Mouse (Mus musculus): ENCODE data around the gene B130006D01Rik.

- TF ChIP-seq TAL1 (IDR thresholded peaks at IDR 0.05; ENCODE audit: low read length) = no peak
- no peak for TF ChIP-seq GATA1 (IDR thresholded peaks at IDR 0.05; ENCODE audit: low read length)
Observed at GRCm38 (mm10) chr11:95728916-95729907, 5.8 kb downstream of the B130006D01Rik start.
